Comparison of ENCODE assay signal across 23 mouse cellular contexts in the genomic region with DNA sequence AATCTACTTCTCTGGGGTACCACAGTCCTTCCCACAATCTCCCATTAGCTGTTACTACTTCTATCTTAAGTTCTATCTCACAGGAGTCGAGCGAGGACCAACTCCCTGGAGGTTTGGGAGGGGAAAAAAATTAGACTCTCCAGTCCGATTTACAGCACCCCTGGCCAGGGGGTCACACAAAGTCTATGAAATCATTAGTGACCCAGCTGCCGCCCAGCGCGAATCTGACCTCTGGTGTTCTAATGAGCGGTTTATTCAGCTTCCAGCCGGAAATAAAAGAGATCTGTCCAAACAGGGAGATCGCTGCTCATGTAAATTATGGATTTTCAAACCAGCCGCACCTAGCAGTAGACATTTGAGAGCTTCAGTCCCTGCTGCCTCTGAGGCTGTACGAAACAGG. TPM values are rescaled to one million over a fixed set of nuclear protein-coding genes. Genes with fewer than 3 reads are reported as not detected.
A peak's percentile ranks its signal among the peaks of the same experiment; 100 is the strongest.
DNase-seq lines count a peak whose midpoint lies in the region; ATAC-seq and TF ChIP-seq lines count a peak whose summit lies in the region.
"Had no signal": no experiment of that assay in that cellular context is flagged by ENCODE, and none has a peak within 500 bp of the region (broad histone marks: within the 10 kb centered on the region; RNA-seq: fewer than 3 reads in every experiment).

No protein-coding gene starts in this region.

- no peaks in the 10 kb centered on the region for H3K36me3 ChIP-seq in hindbrain, embryonic 11.5 days (ENCODE audit: control insufficient read depth, insufficient read depth, low read length)
- H3K36me3 ChIP-seq in hindbrain, postnatal 0 days (ENCODE audit: insufficient read depth, low read length): no peaks in the 10 kb centered on the region
- H3K36me3 ChIP-seq: G1E; heart, embryonic 12.5 days; liver, embryonic 15.5 days had no signal

- no peak overlapping the region for H3K4me3 ChIP-seq in hindbrain, embryonic 11.5 days (ENCODE audit: low read depth, low read length)
- H3K4me3 ChIP-seq in hindbrain, postnatal 0 days (ENCODE audit: low read length): no peak overlapping the region
- H3K4me3 ChIP-seq: heart, embryonic 12.5 days; liver, embryonic 15.5 days had no signal

- H3K4me1 ChIP-seq in hindbrain, embryonic 11.5 days (replicated peaks; ENCODE audit: control insufficient read depth, insufficient read depth, low read length): peaks cover 10% of the 10 kb centered on the region
- no peaks in the 10 kb centered on the region for H3K4me1 ChIP-seq in hindbrain, postnatal 0 days (ENCODE audit: insufficient read depth, low read length)

- no peak overlapping the region for H3K9ac ChIP-seq in hindbrain, embryonic 11.5 days (ENCODE audit: low read depth, low read length)
- H3K9ac ChIP-seq in hindbrain, postnatal 0 days (replicated peaks; ENCODE audit: low read length): no peak overlapping the region
- H3K9ac ChIP-seq: heart, embryonic 12.5 days; liver, embryonic 15.5 days had no signal

- no peaks in the 10 kb centered on the region for H3K9me3 ChIP-seq in hindbrain, embryonic 11.5 days (ENCODE audit: control insufficient read depth, low read length)
- H3K9me3 ChIP-seq in hindbrain, postnatal 0 days (ENCODE audit: low read length): no peaks in the 10 kb centered on the region
- H3K9me3 ChIP-seq: G1E; heart, embryonic 12.5 days; liver, embryonic 15.5 days had no signal

- H3K27me3 ChIP-seq in hindbrain, embryonic 11.5 days (ENCODE audit: control insufficient read depth, insufficient read depth, low read length): no peaks in the 10 kb centered on the region
- H3K27me3 ChIP-seq in hindbrain, postnatal 0 days (ENCODE audit: insufficient read depth, low read length): no peaks in the 10 kb centered on the region
- H3K27me3 ChIP-seq: heart, embryonic 12.5 days; liver, embryonic 15.5 days had no signal

- DNase-seq in hindbrain, embryonic 11.5 days (ENCODE audit: low spot score): no peak
- no peak for DNase-seq in hindbrain, postnatal 0 days (ENCODE audit: low spot score)
- DNase-seq in embryo, embryonic 10.5 days (ENCODE audit: low spot score): peak; percentile 62
- peak; percentile 35 for DNase-seq in kidney, adult 9 months
- DNase-seq in kidney, postnatal 4 days: peak; percentile 60 to 72
- DNase-seq in left cerebral cortex, adult 18-20 months (ENCODE audit: low spot score in 2 of 2): no peak
- DNase-seq in adrenal gland, postnatal 4 days (ENCODE audit: low spot score in 2 of 2): no peak
- no peak for DNase-seq in natural killer cell, adult 2 months (ENCODE audit: low spot score in 2 of 2)
- DNase-seq: adrenal gland, adult 2 months; B cell, adult 2 months; cerebellum, adult 2 months; gastrocnemius, postnatal 14 days; heart, postnatal 36 days; left cerebral cortex, postnatal 4 days; lung, postnatal 14 days had no signal

- no peak overlapping the region; the same call in 1 of the 2 replicates for H3K4me2 ChIP-seq in hindbrain, embryonic 11.5 days (replicated peaks; ENCODE audit: low read depth, low read length)
- H3K4me2 ChIP-seq in hindbrain, postnatal 0 days (ENCODE audit: low read depth, low read length): no peak overlapping the region
- H3K4me2 ChIP-seq: heart, embryonic 12.5 days; liver, embryonic 15.5 days; midbrain, embryonic 11.5 days had no signal

- 21% methylated on average over 11 of the region's 11 CpGs for WGBS in hindbrain, embryonic 11.5 days
- 35% methylated on average over 11 of the region's 11 CpGs for WGBS in hindbrain, postnatal 0 days

- H3K27ac ChIP-seq in hindbrain, embryonic 11.5 days (ENCODE audit: low read depth, low read length): peak overlapping the region; percentile 27; the same call in 1 of the 2 replicates
- H3K27ac ChIP-seq in hindbrain, postnatal 0 days: no peak overlapping the region
- H3K27ac ChIP-seq: liver, embryonic 15.5 days had no signal

- TF ChIP-seq CTCF in hindbrain, postnatal 0 days (IDR thresholded peaks at IDR 0.05; ENCODE audit: low read depth): no peak

- no peak for ATAC-seq in hindbrain, embryonic 11.5 days (ENCODE audit: low FRiP score)
- no peak for ATAC-seq in hindbrain, postnatal 0 days
- ATAC-seq: intestine, embryonic 16.5 days had no signal

RNA-seq across cellular contexts. Expression of gene C130032M10Rik, which starts 15.8 kb away (rescaled TPM):
- polyA plus RNA-seq in hindbrain, embryonic 11.5 days (2014; fragmentation: Nextera tagmentation; extraction: Ambion mirVana): not detected in 2 replicates
- total RNA-seq in hindbrain, postnatal 0 days (2014; rRNA removed): not detected in 2 replicates
- not detected in 2 replicates for polyA plus RNA-seq in hindbrain, postnatal 0 days (2015; fragmentation: Nextera tagmentation; extraction: Ambion mirVana)
- total RNA-seq in left cerebral cortex, adult 18-20 months (2021): not detected
- not detected for total RNA-seq in adrenal gland, postnatal 4 days (2021)
- total RNA-seq: G1E; gastrocnemius, postnatal 14 days; heart, postnatal 36 days; layer of hippocampus, postnatal 25 days; left cerebral cortex, postnatal 4 days had no signal
- polyA plus RNA-seq: adrenal gland, adult 2 months; cerebellum, adult 2 months; cortical plate, adult 2 months; G1E; liver, embryonic 15.5 days; midbrain, embryonic 11.5 days; stomach, embryonic 14.5 days had no signal

RNA-seq across cellular contexts. Expression of gene Ccr4, which starts 26.6 kb away (rescaled TPM):
- polyA plus RNA-seq in hindbrain, embryonic 11.5 days (2014; fragmentation: Nextera tagmentation; extraction: Ambion mirVana): not detected in 2 replicates
- not detected in 2 replicates for total RNA-seq in hindbrain, postnatal 0 days (2014; rRNA removed)
- polyA plus RNA-seq in hindbrain, postnatal 0 days (2015; fragmentation: Nextera tagmentation; extraction: Ambion mirVana): not detected in 2 replicates
- not detected for total RNA-seq in left cerebral cortex, adult 18-20 months (2021)
- total RNA-seq in adrenal gland, postnatal 4 days (2021): not detected
- total RNA-seq: adrenal gland, adult 2 months; G1E; gastrocnemius, postnatal 14 days; heart, postnatal 36 days; layer of hippocampus, postnatal 25 days; left cerebral cortex, postnatal 4 days had no signal
- polyA plus RNA-seq: adrenal gland, adult 2 months; cerebellum, adult 2 months; cortical plate, adult 2 months; G1E; heart, embryonic 12.5 days; liver, embryonic 15.5 days; midbrain, embryonic 11.5 days; stomach, embryonic 14.5 days had no signal

RNA-seq across cellular contexts. Expression of gene Trim71, which starts 32.9 kb away (rescaled TPM):
- 1.9 and 2.7 TPM in 2 replicates for polyA plus RNA-seq in hindbrain, embryonic 11.5 days (2014; fragmentation: Nextera tagmentation; extraction: Ambion mirVana)
- total RNA-seq in hindbrain, postnatal 0 days (2014; rRNA removed): 0.10 and 0.25 TPM in 2 replicates
- 0.20 and 0.24 TPM in 2 replicates for polyA plus RNA-seq in hindbrain, postnatal 0 days (2015; fragmentation: Nextera tagmentation; extraction: Ambion mirVana)
- under 1 TPM; 0.84 to 0.95 TPM for total RNA-seq in left cerebral cortex, adult 18-20 months (2021)
- total RNA-seq in adrenal gland, postnatal 4 days (2021): under 1 TPM in 1 of 2 experiments, not detected in 1; 0.36 TPM
- total RNA-seq: adrenal gland, adult 2 months; gastrocnemius, postnatal 14 days; heart, postnatal 36 days had no signal
- polyA plus RNA-seq: adrenal gland, adult 2 months; G1E had no signal

Comparison
In these comparisons a context has a peak if more than half of its experiments do, and no peak if none do; other contexts are left out.
1. DNase-seq: peak in embryo, embryonic 10.5 days (single experiment), kidney, adult 9 months (single experiment) and kidney, postnatal 4 days (2 of 2); none in hindbrain, embryonic 11.5 days (single experiment), hindbrain, postnatal 0 days (single experiment), left cerebral cortex, adult 18-20 months (0 of 2), adrenal gland, postnatal 4 days (0 of 2) and natural killer cell, adult 2 months (0 of 2).